Mouse (Mus musculus) hindbrain, embryonic 15.5 days (tissue): ENCODE measurements around the gene BC049352. TPM values are rescaled to one million over a fixed set of nuclear protein-coding genes. Genes with fewer than 3 reads are reported as not detected.

ENCODE experiments used
- ATAC-seq: fragments of 200-750 bp; cut with Nextera tagmentation; 2 replicates; pipeline ENCODE4 v1.8.0; 2017; ENCODE audit warnings: low read depth, moderate number of reproducible peaks, moderate TSS enrichment; ENCODE audit not compliant: low FRiP score
- H3K27ac ChIP-seq: fragments of 300-500 bp; sonication (generic); replicated peaks from 2 replicates; pipeline ENCODE4 v1.5.1; 2015; ENCODE audit warnings: mild to moderate bottlenecking, inconsistent platforms
- H3K27me3 ChIP-seq: fragments of 300-500 bp; sonication (generic); 2 replicates; pipeline ENCODE4 v1.6.1; 2015; ENCODE audit warnings: control low read depth, inconsistent platforms
- H3K36me3 ChIP-seq: fragments of 300-500 bp; sonication (generic); 2 replicates; pipeline ENCODE4 v1.6.1; 2015; ENCODE audit warnings: control low read depth, inconsistent platforms
- H3K4me1 ChIP-seq: fragments of 300-500 bp; sonication (generic); replicated peaks from 2 replicates; pipeline ENCODE4 v1.6.1; 2015; ENCODE audit warnings: control low read depth, inconsistent platforms
- H3K4me2 ChIP-seq: fragments of 300-500 bp; sonication (generic); 2 replicates; pipeline ENCODE4 v1.6.1; 2015; ENCODE audit warnings: moderate library complexity, mild to moderate bottlenecking, inconsistent platforms
- H3K4me3 ChIP-seq: fragments of 300-500 bp; sonication (generic); 2 replicates; pipeline ENCODE4 v1.5.1; 2015; ENCODE audit warnings: mild to moderate bottlenecking, inconsistent platforms
- H3K9ac ChIP-seq: fragments of 300-500 bp; sonication (generic); 2 replicates; pipeline ENCODE4 v1.6.1; 2015; ENCODE audit warnings: inconsistent platforms
- H3K9me3 ChIP-seq: fragments of 300-500 bp; sonication (generic); 2 replicates; pipeline ENCODE4 v1.6.1; 2016; ENCODE audit warnings: control low read depth, inconsistent platforms
- WGBS: fragments of 180-500 bp; shearing (Covaris S2); methylation state at CpG from one replicate; pipeline ENCODE4 v1.1.7; 2015; 5-methylcytosine and 5-hydroxymethylcytosine counted together
- microRNA-seq: library from miRNA; unstranded; fragments of <30 nt; microRNA quantifications from one replicate; pipeline ENCODE4, GENCODE M21; 2016
- polyA plus RNA-seq: library from polyadenylated mRNA; unstranded; fragments of >200 nt; fragmentation: Nextera tagmentation; extraction: Ambion mirVana; gene quantifications from 2 replicates; pipeline ENCODE4 v1.2.1, GENCODE M21; 2015

The BC049352 gene
- polyA plus RNA-seq, 1 experiment from 2014 or later: not detected

DNA sequence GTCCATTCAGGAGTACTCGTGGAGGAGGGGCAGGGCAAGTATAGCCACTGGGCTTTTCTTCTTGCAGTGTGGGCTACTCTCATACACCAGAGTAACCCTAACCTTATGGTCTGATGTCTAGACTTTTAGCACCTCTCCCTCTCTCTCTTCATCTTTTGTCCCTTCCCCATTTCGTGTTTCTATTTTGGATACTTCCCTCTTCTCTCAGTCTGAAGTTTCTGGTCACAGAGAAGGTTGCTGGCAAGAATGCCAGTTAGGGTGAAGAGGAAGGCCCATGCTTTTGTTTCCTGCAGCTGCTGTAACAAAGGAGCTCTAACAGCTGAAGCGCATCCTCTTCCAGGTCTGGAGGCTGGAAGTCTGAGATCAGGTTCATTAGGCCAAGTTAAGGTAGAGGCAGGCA lies 99.1 kb downstream of the BC049352 start:
- no peaks in the 10 kb centered on the region for H3K4me1 ChIP-seq
- 73% methylated on average over 3 of the region's 3 CpGs for WGBS
- no peaks in the 10 kb centered on the region for H3K9me3 ChIP-seq
- no peak overlapping the region for H3K27ac ChIP-seq
- H3K9ac ChIP-seq: no peak overlapping the region
- no peaks in the 10 kb centered on the region for H3K27me3 ChIP-seq
- H3K36me3 ChIP-seq: no peaks in the 10 kb centered on the region
- no peak overlapping the region for H3K4me2 ChIP-seq
- H3K4me3 ChIP-seq: no peak overlapping the region
- no peak for ATAC-seq

DNA sequence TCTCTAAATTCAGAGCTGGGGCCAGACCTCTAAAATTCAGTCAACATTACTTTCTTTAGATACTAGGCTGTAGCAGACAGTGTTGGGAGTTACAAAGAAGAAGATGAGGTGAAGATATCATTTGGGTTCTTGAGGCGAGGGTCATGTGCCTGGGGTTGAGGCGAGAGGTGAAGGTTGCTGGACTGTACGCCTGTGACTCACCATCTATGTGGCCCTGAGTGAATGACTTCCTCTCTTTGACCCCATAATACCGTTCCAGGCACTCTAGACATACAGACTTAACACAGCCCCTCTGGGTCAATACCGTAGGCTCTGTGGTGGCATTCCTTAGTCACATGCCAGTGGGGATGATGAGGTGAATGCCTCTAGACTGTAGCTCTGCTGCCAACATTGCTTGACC lies 100.7 kb downstream of the BC049352 start:
- Histone ChIP-seq H3K4me3 (no peak overlapping the region), H3K9me3 (no peaks in the 10 kb centered on the region), H3K4me1 (no peaks in the 10 kb centered on the region), H3K4me2 (no peak overlapping the region), H3K27me3 (no peaks in the 10 kb centered on the region), H3K36me3 (no peaks in the 10 kb centered on the region), H3K27ac (no peak overlapping the region), H3K9ac (no peak overlapping the region)
- 88% methylated on average over 5 of the region's 5 CpGs for WGBS
- ATAC-seq: no peak

DNA sequence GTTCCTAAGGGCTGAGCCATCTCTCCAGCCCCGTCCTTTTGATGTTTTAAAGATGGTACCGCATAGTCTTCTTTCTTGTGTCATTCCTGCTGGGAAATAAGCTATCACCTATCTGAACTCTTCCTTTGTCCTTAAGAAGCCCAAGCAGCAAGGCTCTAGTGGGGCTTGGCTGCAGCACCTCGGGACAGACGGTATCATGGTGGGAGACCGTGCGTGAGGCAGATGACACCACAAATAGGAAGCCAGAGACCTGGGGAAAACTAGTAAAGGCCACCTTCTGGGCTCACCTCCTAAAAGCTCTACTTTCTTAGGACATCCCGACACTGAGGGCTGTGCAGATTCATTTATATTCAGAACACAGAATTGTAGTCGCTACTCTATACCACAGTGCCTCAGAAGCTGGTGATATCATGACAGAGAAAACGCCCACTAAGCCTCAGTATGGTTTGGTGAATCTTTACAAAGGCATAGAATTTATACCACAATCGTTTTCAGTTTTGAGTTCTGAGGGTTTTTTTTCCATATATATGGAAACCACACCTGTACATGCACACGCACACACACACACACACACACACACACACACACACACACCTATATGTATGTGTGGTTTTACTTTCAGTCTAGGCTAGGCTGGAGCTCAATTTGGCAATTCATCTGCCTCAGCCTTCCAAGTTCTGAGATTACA lies 109.8 kb downstream of the BC049352 start:
- Histone ChIP-seq H3K27me3 (no peaks in the 10 kb centered on the region), H3K9me3 (no peaks in the 10 kb centered on the region), H3K9ac (no peak overlapping the region), H3K4me2 (no peak overlapping the region), H3K27ac (no peak overlapping the region), H3K36me3 (no peaks in the 10 kb centered on the region), H3K4me1 (no peaks in the 10 kb centered on the region), H3K4me3 (no peak overlapping the region)
- ATAC-seq: no peak
- 77% methylated on average over 11 of the region's 11 CpGs for WGBS

DNA sequence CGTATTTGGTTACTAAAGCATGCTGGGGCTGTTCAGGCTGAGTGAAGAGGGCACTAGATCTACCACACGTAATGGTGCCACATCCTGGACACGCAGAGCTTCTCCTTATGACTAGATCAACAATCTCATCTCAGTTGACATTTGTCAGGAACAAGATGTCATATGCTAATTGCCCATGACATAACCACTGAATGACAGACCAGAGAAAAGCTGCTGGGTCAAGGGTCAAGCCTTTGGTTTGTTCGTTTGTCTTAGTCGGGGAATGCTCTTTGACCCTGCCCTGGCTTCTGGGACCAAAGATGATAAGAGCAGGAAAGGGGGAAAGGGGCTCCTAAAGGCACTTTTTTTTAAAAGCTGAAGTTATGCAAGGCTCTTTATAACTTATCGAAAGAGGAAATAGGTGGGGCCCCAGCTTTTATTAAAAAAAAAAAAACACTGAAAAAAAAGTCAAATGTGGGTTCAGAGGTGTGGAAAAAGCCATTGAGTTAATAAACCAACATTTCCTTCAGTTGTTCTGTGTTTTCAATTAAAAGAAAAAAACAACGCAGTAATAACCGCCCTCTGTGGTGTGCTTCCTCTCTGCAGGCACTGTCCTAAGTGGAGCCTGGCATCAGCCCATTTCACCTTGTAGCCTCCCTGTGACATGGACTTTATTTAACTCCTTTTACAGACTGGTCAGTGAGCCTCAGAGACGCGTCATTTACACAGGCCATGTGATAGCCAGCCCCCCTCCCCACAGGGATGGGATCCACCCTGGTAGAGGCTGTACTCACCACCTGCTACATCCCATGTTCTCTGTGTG lies 112.6 kb downstream of the BC049352 start:
- no peak for ATAC-seq
- no peaks in the 10 kb centered on the region for H3K4me1 ChIP-seq
- H3K4me3 ChIP-seq: no peak overlapping the region

DNA sequence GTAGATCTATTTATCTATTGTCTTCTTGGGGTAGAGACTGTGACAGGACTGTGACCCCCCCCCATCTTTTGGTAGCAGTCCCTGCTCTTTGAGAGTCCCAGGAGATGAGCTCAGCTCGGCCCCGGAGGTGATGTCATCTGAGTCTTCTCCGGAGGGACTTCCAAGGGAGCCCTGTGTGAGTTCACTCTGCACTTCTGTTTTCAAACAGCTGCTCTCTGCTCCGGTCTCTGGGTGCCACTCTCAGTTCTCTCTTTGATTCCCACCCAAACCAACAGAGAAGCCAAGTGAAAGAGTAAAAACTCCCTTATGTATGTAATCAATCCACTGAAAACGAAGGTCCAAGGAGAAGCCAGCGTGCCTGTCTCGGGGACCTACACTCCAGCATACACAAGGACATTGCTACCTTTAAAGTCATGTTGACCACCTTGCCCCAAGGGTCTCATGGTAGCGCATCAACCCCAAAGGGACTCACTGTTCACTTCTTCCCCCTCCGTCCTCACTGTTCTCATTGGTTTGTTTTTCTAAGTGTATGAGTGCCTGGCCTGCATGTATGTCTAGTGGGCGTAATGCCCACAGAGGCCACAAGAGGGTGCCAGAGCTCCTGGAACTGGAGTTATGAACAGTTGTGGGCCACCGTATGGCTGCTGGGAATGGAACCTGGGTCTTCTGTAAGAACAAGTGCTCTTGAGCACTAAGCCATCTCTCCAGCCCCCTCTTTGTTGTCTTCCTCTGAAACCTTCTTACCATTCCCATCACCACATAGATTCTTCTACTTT lies 117.6 kb downstream of the BC049352 start:
- no peak overlapping the region for H3K4me3 ChIP-seq
- H3K9me3 ChIP-seq: no peaks in the 10 kb centered on the region
- peaks cover 8% of the 10 kb centered on the region for H3K4me1 ChIP-seq
- no peak for ATAC-seq
- 80% methylated on average over 11 of the region's 11 CpGs for WGBS
- no peak overlapping the region for H3K27ac ChIP-seq
- H3K4me2 ChIP-seq: no peak overlapping the region
- H3K27me3 ChIP-seq: no peaks in the 10 kb centered on the region
- no peak overlapping the region for H3K9ac ChIP-seq
- H3K36me3 ChIP-seq: no peaks in the 10 kb centered on the region

More for the DNA sequence above, 112.6 kb downstream of the BC049352 start:
- 43% methylated on average over 10 of the region's 10 CpGs for WGBS
- H3K9ac ChIP-seq: no peak overlapping the region
- no peak overlapping the region for H3K27ac ChIP-seq
- no peaks in the 10 kb centered on the region for H3K27me3 ChIP-seq
- no peaks in the 10 kb centered on the region for H3K36me3 ChIP-seq
- no peak overlapping the region for H3K4me2 ChIP-seq
- no peaks in the 10 kb centered on the region for H3K9me3 ChIP-seq

Small RNAs within 50 kb of the gene (microRNA-seq; reads per million reads assigned to microRNA genes)
- gene Mir7086: not detected

Other genes with a start within 250 kb of the BC049352 start
- 34.6 and 35.1 TPM in 2 replicates for gene Ube4a, start 216.4 kb upstream of the BC049352 start, polyA plus RNA-seq
- not detected in 2 replicates for gene Cd3g, start 201.6 kb upstream of the BC049352 start, polyA plus RNA-seq
- not detected in 2 replicates for gene Cd3d, start 200.2 kb upstream of the BC049352 start, polyA plus RNA-seq
- 0.18 TPM in 1 of 2 replicates, not detected in the other for gene Cd3e, start 172.4 kb upstream of the BC049352 start, polyA plus RNA-seq
- 2.6 and 3.3 TPM in 2 replicates for gene Mpzl2, start 142.2 kb upstream of the BC049352 start, polyA plus RNA-seq
- gene Mpzl3, start 126.8 kb upstream of the BC049352 start, polyA plus RNA-seq: 1.3 TPM in 2 replicates
- gene Jaml, start 102.8 kb upstream of the BC049352 start, polyA plus RNA-seq: 0.31 and 0.34 TPM in 2 replicates
- gene Scn2b, start 64.2 kb upstream of the BC049352 start, polyA plus RNA-seq: 10.3 TPM in 2 replicates
- 0.31 and 0.55 TPM in 2 replicates for gene Scn4b, start 43.6 kb upstream of the BC049352 start, polyA plus RNA-seq
- 0.14 TPM in 1 of 2 replicates, not detected in the other for gene Tmprss4, start 22.1 kb downstream of the BC049352 start, polyA plus RNA-seq
- gene Il10ra, start 87.1 kb downstream of the BC049352 start, polyA plus RNA-seq: 0.62 and 1.0 TPM in 2 replicates
- gene Tmprss13, start 137.1 kb downstream of the BC049352 start, polyA plus RNA-seq: not detected in 2 replicates
- gene Fxyd6, start 188.2 kb downstream of the BC049352 start, polyA plus RNA-seq: 577 and 611 TPM in 2 replicates
- 12.5 and 13.1 TPM in 2 replicates for gene Fxyd2, start 217.7 kb downstream of the BC049352 start, polyA plus RNA-seq
- gene Dscaml1, start 244.6 kb downstream of the BC049352 start, polyA plus RNA-seq: 12.2 and 13.8 TPM in 2 replicates